Mouse (Mus musculus) midbrain, embryonic 11.5 days (tissue): Measurements from ENCODE around the gene Ncl. TPM values are rescaled to one million over a fixed set of nuclear protein-coding genes. Genes with fewer than 3 reads are reported as not detected.
A peak's percentile ranks its signal among the peaks of the same experiment; 100 is the strongest.

Experiments
- ATAC-seq: fragments of 200-750 bp; cut with Nextera tagmentation; 2 replicates; pipeline ENCODE4 v1.8.0; 2017; ENCODE audit warnings: moderate TSS enrichment, moderate library complexity; ENCODE audit not compliant: low FRiP score
- DNase-seq: peaks from one replicate; pipeline ENCODE4 v3.0.0; 2015; ENCODE audit warnings: low spot score; ENCODE audit errors: missing footprints
- H3K27ac ChIP-seq: fragments of 300-500 bp; sonication (generic); 2 replicates; pipeline ENCODE4 v1.5.1; 2014; ENCODE audit warnings: low read depth, low read length
- H3K27me3 ChIP-seq: fragments of 300-500 bp; sonication (generic); 2 replicates; pipeline ENCODE4 v1.6.1; 2014; ENCODE audit warnings: mild to moderate bottlenecking, low read length, moderate library complexity, mixed read lengths; ENCODE audit not compliant: control insufficient read depth, insufficient read depth
- H3K36me3 ChIP-seq: fragments of 300-500 bp; sonication (generic); 2 replicates; pipeline ENCODE4 v1.6.1; 2014; ENCODE audit warnings: mild to moderate bottlenecking, low read length, moderate library complexity, mixed read lengths; ENCODE audit not compliant: control insufficient read depth, insufficient read depth
- H3K4me1 ChIP-seq: fragments of 300-500 bp; sonication (generic); 2 replicates; pipeline ENCODE4 v1.6.1; 2014; ENCODE audit warnings: low read length; ENCODE audit not compliant: control insufficient read depth, insufficient read depth
- H3K4me2 ChIP-seq: fragments of 300-500 bp; sonication (generic); 2 replicates; pipeline ENCODE4 v1.6.1; 2014; ENCODE audit warnings: mild to moderate bottlenecking, moderate library complexity
- H3K4me3 ChIP-seq: fragments of 300-500 bp; sonication (generic); 2 replicates; pipeline ENCODE4 v1.5.1; 2014; ENCODE audit warnings: low read depth, low read length
- H3K9ac ChIP-seq: fragments of 300-500 bp; sonication (generic); 2 replicates; pipeline ENCODE4 v1.6.1; 2014; ENCODE audit warnings: low read length
- H3K9me3 ChIP-seq: fragments of 300-500 bp; sonication (generic); 2 replicates; pipeline ENCODE4 v1.6.1; 2016; ENCODE audit warnings: low read length; ENCODE audit not compliant: control insufficient read depth
- WGBS: fragments of 180-500 bp; shearing (Covaris S2); extraction: QIAGEN DNeasy Blood & Tissue Kit; methylation state at CpG from one replicate; pipeline ENCODE4 v1.1.7; 2014; 5-methylcytosine and 5-hydroxymethylcytosine counted together
- polyA plus RNA-seq: library from polyadenylated mRNA; unstranded; fragments of >200 nt; fragmentation: Nextera tagmentation; extraction: Ambion mirVana; gene quantifications from 2 replicates; pipeline ENCODE4 v1.2.1, GENCODE M21; 2014

Ncl gene
- polyA plus RNA-seq, 1 experiment from 2014 or later = 339 TPM

- ATAC-seq (no peak), DNase-seq (no peak)
- Histone ChIP-seq H3K36me3 (no peaks in the 10 kb centered on the region), H3K4me1 (no peaks in the 10 kb centered on the region), H3K27me3 (no peaks in the 10 kb centered on the region), H3K27ac (no peak overlapping the region), H3K9ac (no peak overlapping the region), H3K9me3 (no peaks in the 10 kb centered on the region), H3K4me2 (no peak overlapping the region), H3K4me3 (no peak overlapping the region)
- WGBS = 68% methylated on average over 4 of the region's 4 CpGs
These were observed 8.9 kb upstream of the Ncl start for GRCm38 (mm10) chr1:86368086-86368485.

- no peak overlapping the region for H3K9ac ChIP-seq
- H3K4me1 ChIP-seq = peaks cover 10% of the 10 kb centered on the region
- no peak overlapping the region for H3K27ac ChIP-seq
- no peak overlapping the region for H3K4me3 ChIP-seq
- 9% methylated on average over 6 of the region's 6 CpGs for whole genome bisulfite sequencing
- no peaks in the 10 kb centered on the region for H3K36me3 ChIP-seq
- no peak overlapping the region for H3K4me2 ChIP-seq
- no peaks in the 10 kb centered on the region for H3K27me3 ChIP-seq
- ATAC-seq (no peak), DNase-seq (no peak)
- no peaks in the 10 kb centered on the region for H3K9me3 ChIP-seq
These were observed 4.5 kb upstream of the Ncl start for GRCm38 (mm10) chr1:86363671-86364070.

GRCm38 (mm10) chr1:86361852-86362615, 2.8 kb upstream of the Ncl start:
- no peak for ATAC-seq

GRCm38 (mm10) chr1:86360441-86360840, 1.2 kb upstream of the Ncl start:
- WGBS = 23% methylated on average over 12 of the region's 12 CpGs
- no peaks in the 10 kb centered on the region for H3K27me3 ChIP-seq
- H3K27ac ChIP-seq = no peak overlapping the region
- ATAC-seq (no peak), DNase-seq (no peak)
- H3K9me3 ChIP-seq = no peaks in the 10 kb centered on the region
- peak overlapping the region; percentile 82 for H3K4me2 ChIP-seq
- H3K4me1 ChIP-seq = peaks cover 15% of the 10 kb centered on the region
- H3K36me3 ChIP-seq = peaks cover 13% of the 10 kb centered on the region; the same call in 1 of the 2 replicates
- H3K9ac ChIP-seq = peak overlapping the region; percentile 93
- peak overlapping the region; percentile 94 for H3K4me3 ChIP-seq

More at GRCm38 (mm10) chr1:86361852-86362615, 2.8 kb upstream of the Ncl start:
- H3K36me3 ChIP-seq = peaks cover 3% of the 10 kb centered on the region; the same call in 1 of the 2 replicates
- DNase-seq = no peak
- H3K4me3 ChIP-seq = no peak overlapping the region
- 93% methylated on average over 4 of the region's 4 CpGs for WGBS
- H3K9ac ChIP-seq = no peak overlapping the region
- no peaks in the 10 kb centered on the region for H3K9me3 ChIP-seq
- H3K27me3 ChIP-seq = no peaks in the 10 kb centered on the region
- no peak overlapping the region for H3K4me2 ChIP-seq
- no peak overlapping the region for H3K27ac ChIP-seq
- peaks cover 15% of the 10 kb centered on the region for H3K4me1 ChIP-seq

GRCm38 (mm10) chr1:86359798-86360179, 589 bp upstream of the Ncl start:
- H3K9me3 ChIP-seq = no peaks in the 10 kb centered on the region
- WGBS = under 1% methylated on average over 26 of the region's 26 CpGs
- ATAC-seq (no peak), DNase-seq (no peak)
- H3K4me2 ChIP-seq = peak overlapping the region; percentile 82
- peak overlapping the region; percentile 93 for H3K9ac ChIP-seq
- peak overlapping the region; percentile 94 for H3K4me3 ChIP-seq
- peaks cover 18% of the 10 kb centered on the region; the same call in 1 of the 2 replicates for H3K36me3 ChIP-seq
- peak overlapping the region; percentile 50; the same call in 1 of the 2 replicates for H3K27ac ChIP-seq
- H3K27me3 ChIP-seq = no peaks in the 10 kb centered on the region
- H3K4me1 ChIP-seq = peaks cover 15% of the 10 kb centered on the region

GRCm38 (mm10) chr1:86358229-86358905, 833 bp downstream of the Ncl start:
- peak overlapping the region; percentile 95 for H3K9ac ChIP-seq
- H3K4me2 ChIP-seq = peak overlapping the region; percentile 89
- no peaks in the 10 kb centered on the region for H3K27me3 ChIP-seq
- DNase-seq (no peak), ATAC-seq (no peak)
- H3K27ac ChIP-seq = peak overlapping the region; percentile 97
- 1% methylated on average over 37 of the region's 41 CpGs for WGBS
- H3K4me1 ChIP-seq = peaks cover 15% of the 10 kb centered on the region
- peak overlapping the region; percentile 94 for H3K4me3 ChIP-seq
- peaks cover 27% of the 10 kb centered on the region; the same call in 1 of the 2 replicates for H3K36me3 ChIP-seq
- no peaks in the 10 kb centered on the region for H3K9me3 ChIP-seq

- H3K9me3 ChIP-seq = no peaks in the 10 kb centered on the region
These were observed 5.0 kb downstream of the Ncl start for GRCm38 (mm10) chr1:86354186-86354585.

GRCm38 (mm10) chr1:86350576-86350975, 8.6 kb downstream of the Ncl start:
- WGBS = 93% methylated on average over 8 of the region's 8 CpGs
- H3K4me2 ChIP-seq = no peak overlapping the region
- H3K27me3 ChIP-seq = no peaks in the 10 kb centered on the region
- no peak overlapping the region for H3K9ac ChIP-seq
- no peak overlapping the region for H3K27ac ChIP-seq
- H3K4me1 ChIP-seq = no peaks in the 10 kb centered on the region
- H3K9me3 ChIP-seq = no peaks in the 10 kb centered on the region
- H3K4me3 ChIP-seq = no peak overlapping the region
- ATAC-seq (no peak), DNase-seq (peak; percentile 83)
- peaks cover 45% of the 10 kb centered on the region for H3K36me3 ChIP-seq

More at GRCm38 (mm10) chr1:86354186-86354585, 5.0 kb downstream of the Ncl start:
- Histone ChIP-seq H3K27me3 (no peaks in the 10 kb centered on the region), H3K27ac (no peak overlapping the region), H3K4me1 (peaks cover 5% of the 10 kb centered on the region), H3K36me3 (peaks cover 50% of the 10 kb centered on the region), H3K4me3 (no peak overlapping the region), H3K9ac (no peak overlapping the region), H3K4me2 (no peak overlapping the region)
- DNase-seq (no peak), ATAC-seq (no peak)
- 88% methylated on average over 2 of the region's 2 CpGs for WGBS

- Histone ChIP-seq H3K4me1 (no peaks in the 10 kb centered on the region), H3K9me3 (no peaks in the 10 kb centered on the region), H3K4me2 (no peak overlapping the region), H3K36me3 (peaks cover 39% of the 10 kb centered on the region), H3K27ac (no peak overlapping the region), H3K9ac (no peak overlapping the region), H3K27me3 (no peaks in the 10 kb centered on the region), H3K4me3 (no peak overlapping the region)
- 91% methylated on average over 1 of the region's 1 CpGs for WGBS
- DNase-seq = peak; percentile 81
- no peak for ATAC-seq
These were observed 9.5 kb downstream of the Ncl start for GRCm38 (mm10) chr1:86349696-86350095.
